Mouse (Mus musculus): ENCODE measurements around the gene Acaa1b.

Gene Acaa1b

GRCm38 (mm10) chr9:119114911-119115310, 42.0 kb downstream of the Acaa1b start:
- no peak for TF ChIP-seq GATA4 (IDR thresholded peaks at IDR 0.05; ENCODE audit: insufficient replicate concordance, low read length)

- TF ChIP-seq GATA4 (IDR thresholded peaks at IDR 0.05; ENCODE audit: insufficient replicate concordance, low read length), result no peak
These were observed 46.3 kb downstream of the Acaa1b start for GRCm38 (mm10) chr9:119110640-119111039.

GRCm38 (mm10) chr9:119109685-119110353, 47.1 kb downstream of the Acaa1b start:
- TF ChIP-seq GATA4 (IDR thresholded peaks at IDR 0.05; ENCODE audit: insufficient replicate concordance, low read length), result no peak

- TF ChIP-seq GATA4 (IDR thresholded peaks at IDR 0.05; ENCODE audit: insufficient replicate concordance, low read length), result no peak
These were observed 49.3 kb downstream of the Acaa1b start for GRCm38 (mm10) chr9:119107566-119107965.

GRCm38 (mm10) chr9:119102783-119103113, 54.1 kb downstream of the Acaa1b start:
- no peak for TF ChIP-seq GATA4 (IDR thresholded peaks at IDR 0.05; ENCODE audit: insufficient replicate concordance, low read length)

- TF ChIP-seq GATA4 (IDR thresholded peaks at IDR 0.05; ENCODE audit: insufficient replicate concordance, low read length), result no peak
These were observed 54.7 kb downstream of the Acaa1b start, which contains the start of gene Dlec1 for GRCm38 (mm10) chr9:119101992-119102782. Gene Dlec1 (plus strand): TSS chr9:119102478.

GRCm38 (mm10) chr9:119100177-119100898, 56.6 kb downstream of the Acaa1b start:
- no peak for TF ChIP-seq GATA4 (IDR thresholded peaks at IDR 0.05; ENCODE audit: insufficient replicate concordance, low read length)

All from liver, adult (tissue).